Mouse (Mus musculus): ENCODE results near the gene Rps2. TPM values are rescaled to one million over a fixed set of nuclear protein-coding genes. Genes with fewer than 3 reads are reported as not detected.

The Rps2 gene
- 1,101 TPM for polyA plus RNA-seq (2014; fragmentation: Illumina TruSeq; extraction: RNeasy Lipid Tissue Mini Kit (QIAGEN cat#74804); ENCODE audit: insufficient read depth, low read depth, low replicate concordance)

DNA sequence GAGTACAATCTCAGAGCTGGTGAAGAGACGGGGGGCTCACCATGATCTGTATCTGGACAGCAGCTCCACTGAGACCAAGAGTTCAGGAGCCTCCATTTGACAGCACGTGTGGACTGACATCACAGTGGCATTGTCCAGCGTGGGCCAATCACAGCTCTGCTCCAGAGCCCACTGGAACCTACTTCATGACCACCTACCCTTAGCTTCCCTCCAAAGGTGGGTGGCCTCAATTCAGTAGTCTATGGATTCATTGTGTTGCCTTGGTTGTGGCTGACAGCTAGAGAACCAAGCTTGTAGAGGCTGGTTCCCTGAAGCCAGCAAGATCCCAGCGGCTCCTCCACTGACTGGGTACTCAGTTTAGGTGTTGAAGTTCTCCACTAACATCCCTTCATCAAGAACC, at the start of gene Rps2, which contains the start of gene Rnf151:
Gene Rps2, plus strand, starts transcription at position 174 of the 400 bp plus-strand sequence.
Gene Rnf151, minus strand, starts transcription at position 121 of the 400 bp plus-strand sequence.

DNA sequence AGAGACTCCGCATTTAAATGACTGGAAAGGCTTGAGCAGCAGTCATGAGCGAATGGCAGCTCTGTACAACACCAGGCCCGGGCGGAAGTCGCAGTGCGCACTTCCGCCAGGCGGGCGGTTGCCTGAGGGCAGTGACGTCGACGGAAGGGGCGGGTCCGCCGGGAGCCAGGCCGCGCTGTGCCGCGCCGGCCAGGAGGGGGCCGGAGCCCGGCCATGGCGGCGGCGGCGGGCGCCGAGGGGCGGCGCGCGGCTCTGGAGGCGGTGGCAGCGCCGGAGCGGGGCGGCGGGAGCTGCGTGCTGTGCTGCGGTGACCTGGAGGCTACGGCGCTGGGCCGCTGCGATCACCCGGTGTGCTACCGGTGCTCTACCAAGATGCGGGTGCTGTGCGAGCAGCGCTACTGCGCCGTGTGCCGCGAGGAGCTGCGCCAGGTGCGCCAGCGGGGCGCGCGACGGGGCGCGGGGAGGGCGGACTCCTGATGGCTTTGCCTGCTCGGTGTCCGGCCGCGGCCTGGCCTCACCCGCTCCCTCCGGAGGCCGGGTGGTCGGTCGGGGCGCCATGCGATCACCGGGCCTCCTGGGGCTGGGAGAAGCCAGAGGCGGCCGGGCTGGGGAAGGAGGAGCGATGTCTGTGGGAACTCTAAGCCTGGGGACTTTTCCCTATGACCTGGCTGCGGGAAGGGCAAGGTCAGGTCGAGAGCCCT, 48.2 kb upstream of the Rps2 start, which contains the start of gene Zfp598:
Gene Zfp598, plus strand, starts transcription at position 143 of the 701 bp plus-strand sequence.

DNA sequence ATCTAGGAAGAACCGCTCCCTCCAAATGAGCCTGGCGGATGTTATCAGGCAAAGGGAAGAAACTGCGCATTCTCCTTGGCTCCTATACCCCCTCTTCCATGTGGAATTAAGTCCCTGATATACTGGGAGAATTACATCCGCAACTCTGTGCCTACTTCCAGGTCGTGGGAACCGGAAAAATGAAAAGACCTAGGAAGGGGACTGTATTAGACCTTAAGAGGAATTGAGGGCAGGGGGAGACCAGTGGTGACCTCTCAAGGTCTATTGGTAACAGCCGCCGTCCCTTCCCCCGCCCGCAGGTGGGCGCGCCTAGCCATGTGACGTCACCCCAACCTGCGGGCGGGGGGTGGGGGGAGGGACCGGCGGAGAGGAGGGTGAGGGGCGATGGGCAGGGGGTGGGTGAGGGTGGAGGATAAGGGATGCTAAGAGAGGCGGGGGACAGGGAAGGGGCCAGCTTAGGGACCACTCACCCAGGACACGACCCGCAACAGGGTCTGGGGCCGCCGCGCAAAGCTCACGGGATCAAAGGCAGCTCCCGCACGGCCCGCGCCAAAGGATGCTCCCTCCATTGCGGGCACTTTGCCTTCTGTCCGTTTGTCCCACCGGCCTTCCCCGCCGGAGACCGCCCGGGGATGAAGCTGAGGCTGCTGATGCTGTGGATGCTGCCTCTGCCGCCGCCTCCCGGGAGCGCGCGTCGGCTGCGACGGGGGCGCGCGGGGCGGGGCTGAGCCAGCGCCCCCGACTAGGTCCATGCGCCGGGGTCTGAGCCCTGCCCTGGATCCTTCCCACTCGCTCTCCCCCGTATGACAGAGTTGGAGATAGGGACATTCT, 28.4 kb upstream of the Rps2 start, which contains the start of gene Syngr3:
Gene Syngr3, minus strand, starts transcription at position 705 of the 831 bp plus-strand sequence.

DNA sequence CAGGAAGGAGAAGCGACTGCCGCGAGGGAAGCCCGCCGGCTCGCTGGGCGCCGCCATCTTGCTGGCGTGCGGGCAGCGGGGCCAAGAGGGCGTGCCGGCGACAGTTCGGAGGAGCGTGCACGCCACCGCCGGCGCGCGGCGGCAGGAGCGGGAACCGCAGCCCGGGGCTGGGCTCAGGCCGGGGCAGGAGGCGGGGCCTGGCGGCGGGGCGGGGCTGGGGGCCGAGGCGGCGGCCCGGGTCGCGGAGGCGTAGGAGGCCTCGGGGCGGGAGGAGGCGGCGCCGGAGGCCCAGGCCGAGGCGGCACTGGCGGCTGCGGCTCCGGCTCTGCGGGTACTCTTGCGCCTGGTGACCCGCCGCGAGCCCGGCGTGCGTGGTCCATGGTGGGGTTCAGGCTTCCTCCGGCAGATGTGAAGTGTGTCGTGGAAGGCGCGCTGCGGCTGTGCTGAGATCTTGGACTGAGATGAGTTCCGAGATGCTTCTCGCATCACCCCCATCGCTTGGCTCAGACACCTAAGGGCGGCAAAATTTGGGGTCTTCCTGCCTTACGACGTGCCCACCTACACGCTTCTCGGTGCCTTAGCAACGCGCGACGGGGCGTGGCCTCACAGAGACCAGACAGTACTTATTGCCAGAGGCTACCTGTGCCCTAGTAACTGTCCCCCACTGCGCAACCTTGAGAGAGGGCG, 21.8 kb upstream of the Rps2 start, which contains the start of the genes Gfer and Noxo1:
Gene Gfer, minus strand, starts transcription at position 146 of the 687 bp plus-strand sequence.
Gene Noxo1, plus strand, starts transcription at position 224 of the 687 bp plus-strand sequence.

DNA sequence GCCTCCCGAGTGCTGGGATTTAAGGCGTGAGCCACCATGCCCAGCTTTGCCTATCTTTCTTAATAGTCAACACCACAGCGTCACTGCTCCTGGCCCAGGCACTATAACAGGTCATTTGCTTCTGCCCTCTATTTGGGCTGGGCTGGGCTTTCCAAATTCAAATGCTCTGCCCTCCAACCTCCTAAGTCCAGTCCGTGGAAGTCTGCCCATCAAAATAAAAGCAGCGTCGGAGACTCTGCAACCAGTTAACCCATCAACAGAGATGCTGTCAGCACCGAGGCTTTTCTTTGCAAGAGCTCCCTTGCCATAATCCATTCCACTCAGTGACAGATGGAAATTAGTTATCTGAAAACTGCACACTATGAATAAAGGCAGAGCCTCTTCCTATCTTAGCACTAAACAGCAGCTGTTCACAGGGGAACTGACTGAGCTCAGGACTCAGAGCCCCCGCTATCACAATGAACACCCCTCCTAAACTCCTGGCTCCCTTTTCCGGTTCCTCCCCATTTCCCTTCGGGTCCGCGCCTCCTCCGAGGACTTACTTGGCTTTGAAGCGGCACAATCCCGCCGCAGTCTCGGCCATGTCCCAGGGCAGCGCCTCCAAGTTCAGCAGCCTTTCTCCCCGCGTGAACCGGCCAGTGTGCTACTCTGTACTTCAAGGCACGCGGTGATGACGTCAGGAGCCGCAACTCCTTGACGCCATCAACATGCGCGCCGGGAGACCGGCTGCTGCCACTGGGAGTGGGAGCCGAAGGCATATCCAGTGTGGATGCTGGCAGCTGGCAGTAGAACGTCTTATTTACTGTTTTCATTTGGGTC, 10.7 kb upstream of the Rps2 start, which contains the start of gene Tbl3:
Gene Tbl3, minus strand, starts transcription at position 679 of the 819 bp plus-strand sequence.

DNA sequence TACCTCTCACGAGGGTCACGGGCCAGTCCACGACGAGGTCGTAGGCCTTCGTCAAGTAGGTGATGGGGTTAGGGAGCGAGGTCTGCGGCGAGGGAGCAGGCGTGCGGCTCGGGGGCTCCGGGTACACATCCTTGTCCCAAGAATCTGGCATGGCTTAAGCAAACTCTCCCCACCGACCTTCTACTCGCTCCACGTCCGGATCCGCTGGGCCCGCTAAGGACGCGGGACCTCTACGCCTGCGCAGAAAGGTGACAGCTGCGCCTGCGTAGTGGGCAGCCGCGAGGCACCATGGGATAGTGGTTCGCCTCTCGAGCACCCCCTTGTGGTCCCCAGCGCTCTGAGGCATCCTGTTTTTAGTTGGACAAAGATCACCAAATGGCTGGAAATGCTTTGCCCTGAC, 6.3 kb downstream of the Rps2 start, which contains the start of gene Ndufb10:
Gene Ndufb10, minus strand, starts transcription at position 295 of the 400 bp plus-strand sequence.

DNA sequence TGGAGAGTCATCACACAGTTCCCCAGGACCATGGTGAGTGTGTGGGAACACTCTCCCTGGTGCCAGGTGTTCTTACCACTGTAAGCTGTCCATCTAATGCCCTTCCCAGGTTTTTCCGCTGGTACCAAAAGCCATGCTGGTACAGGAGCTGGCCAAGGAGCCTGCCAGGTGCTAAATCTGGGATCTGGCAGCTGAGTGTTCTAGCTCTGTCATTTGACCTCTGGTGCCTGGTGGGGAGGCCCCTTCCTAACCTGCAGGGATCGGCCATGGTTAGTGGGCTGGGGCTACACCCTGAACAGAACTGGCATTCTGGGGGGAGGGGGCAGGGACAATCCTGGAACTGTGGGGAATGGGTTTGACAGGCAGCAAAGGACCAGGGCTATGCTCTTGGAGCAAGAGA, 9.7 kb downstream of the Rps2 start, which contains the start of gene Rpl3l:
Gene Rpl3l, plus strand, starts transcription at position 203 of the 400 bp plus-strand sequence.

DNA sequence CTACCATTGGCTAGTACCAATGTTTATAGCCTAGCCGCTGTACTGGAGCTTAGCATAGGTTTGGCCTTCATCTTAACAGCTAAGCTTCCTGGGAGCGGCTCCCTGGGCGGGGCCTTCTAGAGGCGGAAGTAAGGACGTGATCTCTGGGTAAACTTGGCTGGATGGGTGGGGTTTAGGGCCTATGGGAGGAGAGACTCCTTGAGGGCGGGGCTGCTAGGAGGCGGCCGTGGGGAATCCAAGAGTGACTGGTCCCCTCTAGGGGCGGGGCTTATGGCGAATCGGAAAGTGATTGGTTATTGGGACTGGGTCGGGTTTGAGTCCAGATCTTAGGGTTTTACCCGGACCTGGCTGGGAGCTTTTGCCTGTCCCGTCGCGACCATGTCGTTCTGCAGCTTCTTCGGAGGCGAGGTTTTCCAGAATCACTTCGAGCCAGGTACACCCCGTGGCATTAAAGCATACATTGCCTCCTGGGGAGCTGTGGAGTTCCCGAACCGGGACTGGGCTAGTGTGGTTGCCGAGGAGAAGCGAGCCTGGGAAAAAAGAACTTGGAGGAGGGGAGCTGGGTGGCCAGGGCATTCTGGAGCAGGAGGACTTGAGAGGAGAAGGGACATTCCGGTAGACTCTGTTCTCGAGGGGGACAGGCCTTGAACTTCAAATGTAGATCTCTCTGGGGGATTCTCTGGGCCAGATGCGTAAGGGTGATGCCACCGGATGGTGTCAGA, 18.6 kb downstream of the Rps2 start, which contains the start of gene Msrb1:
Gene Msrb1, plus strand, starts transcription at position 313 of the 722 bp plus-strand sequence.

DNA sequence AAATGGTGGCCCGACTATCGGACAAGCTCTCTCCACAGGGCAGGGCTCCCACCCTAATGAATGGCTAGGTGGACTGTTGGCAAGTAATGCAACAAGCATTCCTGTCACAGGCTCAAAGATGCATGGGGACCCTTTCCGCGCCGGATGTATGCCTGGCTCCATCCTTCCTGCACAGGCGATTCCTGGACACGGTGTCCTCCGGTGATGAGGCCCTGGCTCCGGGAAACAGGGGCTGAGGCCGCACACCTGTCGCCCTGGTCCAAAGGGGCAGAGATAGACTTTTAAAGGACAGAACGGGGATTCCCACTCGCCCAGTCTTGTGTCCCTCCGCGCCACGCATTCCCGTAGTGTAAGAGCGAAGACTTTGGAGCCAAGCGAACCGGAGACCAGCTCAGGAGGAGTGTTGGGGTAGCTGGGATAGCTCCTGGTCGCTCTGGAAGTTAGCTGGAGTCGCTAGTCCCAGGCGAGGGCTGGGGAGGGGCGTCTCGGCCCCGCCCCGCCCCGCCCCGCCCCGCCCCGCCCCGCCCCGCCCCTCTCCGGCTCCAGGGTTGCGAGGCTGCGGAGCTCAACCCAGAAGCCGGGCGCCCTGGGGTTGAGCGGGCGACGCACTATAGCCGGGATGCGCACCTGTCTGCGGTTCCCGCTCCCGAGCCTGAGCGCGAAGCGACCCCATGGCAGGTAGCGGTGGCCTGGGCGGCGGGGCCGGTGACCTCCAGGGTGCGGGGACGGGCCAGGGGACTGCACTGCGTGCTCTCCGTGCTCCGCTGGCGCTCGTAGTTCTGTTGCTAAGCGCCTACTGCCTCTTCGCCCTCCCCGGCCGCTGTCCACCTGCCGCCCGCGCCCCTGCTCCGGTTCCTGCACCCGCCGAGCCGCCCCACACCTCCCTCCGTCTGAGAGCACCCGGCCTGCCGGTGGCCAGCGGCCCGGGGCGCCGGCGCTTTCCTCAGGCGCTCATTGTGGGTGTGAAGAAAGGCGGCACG, 34.8 kb downstream of the Rps2 start, which contains the start of gene Hs3st6:
Gene Hs3st6, plus strand, starts transcription at position 574 of the 980 bp plus-strand sequence.

Other genes with a start within 250 kb of the Rps2 start
- 21.7 TPM for gene E4f1, start 247.8 kb upstream of the Rps2 start, polyA plus RNA-seq (2014; fragmentation: Illumina TruSeq; extraction: RNeasy Lipid Tissue Mini Kit (QIAGEN cat#74804); ENCODE audit: insufficient read depth, low read depth, low replicate concordance)
- 20.4 TPM for gene Pgp, start 247.7 kb upstream of the Rps2 start, polyA plus RNA-seq (2014; fragmentation: Illumina TruSeq; extraction: RNeasy Lipid Tissue Mini Kit (QIAGEN cat#74804); ENCODE audit: insufficient read depth, low read depth, low replicate concordance)
- gene Bricd5, start 244.2 kb upstream of the Rps2 start, polyA plus RNA-seq (2014; fragmentation: Illumina TruSeq; extraction: RNeasy Lipid Tissue Mini Kit (QIAGEN cat#74804); ENCODE audit: insufficient read depth, low read depth, low replicate concordance), result not detected
- 8.3 TPM for gene Mlst8, start 239.0 kb upstream of the Rps2 start, polyA plus RNA-seq (2014; fragmentation: Illumina TruSeq; extraction: RNeasy Lipid Tissue Mini Kit (QIAGEN cat#74804); ENCODE audit: insufficient read depth, low read depth, low replicate concordance)
- gene Caskin1, start 229.5 kb upstream of the Rps2 start, polyA plus RNA-seq (2014; fragmentation: Illumina TruSeq; extraction: RNeasy Lipid Tissue Mini Kit (QIAGEN cat#74804); ENCODE audit: insufficient read depth, low read depth, low replicate concordance), result 0.34 TPM
- 59.5 TPM for gene Traf7, start 190.2 kb upstream of the Rps2 start, polyA plus RNA-seq (2014; fragmentation: Illumina TruSeq; extraction: RNeasy Lipid Tissue Mini Kit (QIAGEN cat#74804); ENCODE audit: insufficient read depth, low read depth, low replicate concordance)
- gene Rab26, start 183.9 kb upstream of the Rps2 start, polyA plus RNA-seq (2014; fragmentation: Illumina TruSeq; extraction: RNeasy Lipid Tissue Mini Kit (QIAGEN cat#74804); ENCODE audit: insufficient read depth, low read depth, low replicate concordance), result 0.42 TPM
- gene Pkd1, start 168.3 kb upstream of the Rps2 start, polyA plus RNA-seq (2014; fragmentation: Illumina TruSeq; extraction: RNeasy Lipid Tissue Mini Kit (QIAGEN cat#74804); ENCODE audit: insufficient read depth, low read depth, low replicate concordance), result 28.6 TPM
- gene Tsc2, start 85.5 kb upstream of the Rps2 start, polyA plus RNA-seq (2014; fragmentation: Illumina TruSeq; extraction: RNeasy Lipid Tissue Mini Kit (QIAGEN cat#74804); ENCODE audit: insufficient read depth, low read depth, low replicate concordance), result 60.0 TPM
- gene Nthl1, start 85.4 kb upstream of the Rps2 start, polyA plus RNA-seq (2014; fragmentation: Illumina TruSeq; extraction: RNeasy Lipid Tissue Mini Kit (QIAGEN cat#74804); ENCODE audit: insufficient read depth, low read depth, low replicate concordance), result 10.0 TPM
- gene Slc9a3r2, start 67.8 kb upstream of the Rps2 start, polyA plus RNA-seq (2014; fragmentation: Illumina TruSeq; extraction: RNeasy Lipid Tissue Mini Kit (QIAGEN cat#74804); ENCODE audit: insufficient read depth, low read depth, low replicate concordance), result 287 TPM
- gene Npw, start 59.7 kb upstream of the Rps2 start, polyA plus RNA-seq (2014; fragmentation: Illumina TruSeq; extraction: RNeasy Lipid Tissue Mini Kit (QIAGEN cat#74804); ENCODE audit: insufficient read depth, low read depth, low replicate concordance), result 29.8 TPM
- 17.1 TPM for gene Zfp598, start 48.4 kb upstream of the Rps2 start, polyA plus RNA-seq (2014; fragmentation: Illumina TruSeq; extraction: RNeasy Lipid Tissue Mini Kit (QIAGEN cat#74804); ENCODE audit: insufficient read depth, low read depth, low replicate concordance)
- 0.15 TPM for gene Syngr3, start 28.2 kb upstream of the Rps2 start, polyA plus RNA-seq (2014; fragmentation: Illumina TruSeq; extraction: RNeasy Lipid Tissue Mini Kit (QIAGEN cat#74804); ENCODE audit: insufficient read depth, low read depth, low replicate concordance)
- gene Gfer, start 22.0 kb upstream of the Rps2 start, polyA plus RNA-seq (2014; fragmentation: Illumina TruSeq; extraction: RNeasy Lipid Tissue Mini Kit (QIAGEN cat#74804); ENCODE audit: insufficient read depth, low read depth, low replicate concordance), result 16.3 TPM
- gene Noxo1, start 21.9 kb upstream of the Rps2 start, polyA plus RNA-seq (2014; fragmentation: Illumina TruSeq; extraction: RNeasy Lipid Tissue Mini Kit (QIAGEN cat#74804); ENCODE audit: insufficient read depth, low read depth, low replicate concordance), result 5.1 TPM
- gene Tbl3, start 10.5 kb upstream of the Rps2 start, polyA plus RNA-seq (2014; fragmentation: Illumina TruSeq; extraction: RNeasy Lipid Tissue Mini Kit (QIAGEN cat#74804); ENCODE audit: insufficient read depth, low read depth, low replicate concordance), result 18.7 TPM
- gene Rnf151, start 53 bp upstream of the Rps2 start, polyA plus RNA-seq (2014; fragmentation: Illumina TruSeq; extraction: RNeasy Lipid Tissue Mini Kit (QIAGEN cat#74804); ENCODE audit: insufficient read depth, low read depth, low replicate concordance), result not detected
- 263 TPM for gene Ndufb10, start 6.4 kb downstream of the Rps2 start, polyA plus RNA-seq (2014; fragmentation: Illumina TruSeq; extraction: RNeasy Lipid Tissue Mini Kit (QIAGEN cat#74804); ENCODE audit: insufficient read depth, low read depth, low replicate concordance)
- gene Rpl3l, start 9.7 kb downstream of the Rps2 start, polyA plus RNA-seq (2014; fragmentation: Illumina TruSeq; extraction: RNeasy Lipid Tissue Mini Kit (QIAGEN cat#74804); ENCODE audit: insufficient read depth, low read depth, low replicate concordance), result 1.8 TPM
- 138 TPM for gene Msrb1, start 18.5 kb downstream of the Rps2 start, polyA plus RNA-seq (2014; fragmentation: Illumina TruSeq; extraction: RNeasy Lipid Tissue Mini Kit (QIAGEN cat#74804); ENCODE audit: insufficient read depth, low read depth, low replicate concordance)
- 4.0 TPM for gene Hs3st6, start 34.9 kb downstream of the Rps2 start, polyA plus RNA-seq (2014; fragmentation: Illumina TruSeq; extraction: RNeasy Lipid Tissue Mini Kit (QIAGEN cat#74804); ENCODE audit: insufficient read depth, low read depth, low replicate concordance)
- gene Meiob, start 86.2 kb downstream of the Rps2 start, polyA plus RNA-seq (2014; fragmentation: Illumina TruSeq; extraction: RNeasy Lipid Tissue Mini Kit (QIAGEN cat#74804); ENCODE audit: insufficient read depth, low read depth, low replicate concordance), result not detected
- 45.6 TPM for gene Hagh, start 122.0 kb downstream of the Rps2 start, polyA plus RNA-seq (2014; fragmentation: Illumina TruSeq; extraction: RNeasy Lipid Tissue Mini Kit (QIAGEN cat#74804); ENCODE audit: insufficient read depth, low read depth, low replicate concordance)
- gene Fahd1, start 132.2 kb downstream of the Rps2 start, polyA plus RNA-seq (2014; fragmentation: Illumina TruSeq; extraction: RNeasy Lipid Tissue Mini Kit (QIAGEN cat#74804); ENCODE audit: insufficient read depth, low read depth, low replicate concordance), result 9.0 TPM
- 1.3 TPM for gene Igfals, start 147.9 kb downstream of the Rps2 start, polyA plus RNA-seq (2014; fragmentation: Illumina TruSeq; extraction: RNeasy Lipid Tissue Mini Kit (QIAGEN cat#74804); ENCODE audit: insufficient read depth, low read depth, low replicate concordance)
- 28.8 TPM for gene Nubp2, start 168.2 kb downstream of the Rps2 start, polyA plus RNA-seq (2014; fragmentation: Illumina TruSeq; extraction: RNeasy Lipid Tissue Mini Kit (QIAGEN cat#74804); ENCODE audit: insufficient read depth, low read depth, low replicate concordance)
- 25.7 TPM for gene Spsb3, start 168.5 kb downstream of the Rps2 start, polyA plus RNA-seq (2014; fragmentation: Illumina TruSeq; extraction: RNeasy Lipid Tissue Mini Kit (QIAGEN cat#74804); ENCODE audit: insufficient read depth, low read depth, low replicate concordance)
- gene Eme2, start 177.0 kb downstream of the Rps2 start, polyA plus RNA-seq (2014; fragmentation: Illumina TruSeq; extraction: RNeasy Lipid Tissue Mini Kit (QIAGEN cat#74804); ENCODE audit: insufficient read depth, low read depth, low replicate concordance), result 8.2 TPM
- 47.3 TPM for gene Mrps34, start 177.0 kb downstream of the Rps2 start, polyA plus RNA-seq (2014; fragmentation: Illumina TruSeq; extraction: RNeasy Lipid Tissue Mini Kit (QIAGEN cat#74804); ENCODE audit: insufficient read depth, low read depth, low replicate concordance)
- 65.8 TPM for gene Nme3, start 178.4 kb downstream of the Rps2 start, polyA plus RNA-seq (2014; fragmentation: Illumina TruSeq; extraction: RNeasy Lipid Tissue Mini Kit (QIAGEN cat#74804); ENCODE audit: insufficient read depth, low read depth, low replicate concordance)
- 16.0 TPM for gene Mapk8ip3, start 218.9 kb downstream of the Rps2 start, polyA plus RNA-seq (2014; fragmentation: Illumina TruSeq; extraction: RNeasy Lipid Tissue Mini Kit (QIAGEN cat#74804); ENCODE audit: insufficient read depth, low read depth, low replicate concordance)
- gene Jpt2, start 242.6 kb downstream of the Rps2 start, polyA plus RNA-seq (2014; fragmentation: Illumina TruSeq; extraction: RNeasy Lipid Tissue Mini Kit (QIAGEN cat#74804); ENCODE audit: insufficient read depth, low read depth, low replicate concordance), result 12.6 TPM